Mouse (Mus musculus): ENCODE measurements at regions not wholly inside any gene's neighbourhood (a gene's known extent, or its start where the extent isn't known, plus 50 kb on each side); places are given as distances from the start of the nearest gene placed in this dataset.

DNA sequence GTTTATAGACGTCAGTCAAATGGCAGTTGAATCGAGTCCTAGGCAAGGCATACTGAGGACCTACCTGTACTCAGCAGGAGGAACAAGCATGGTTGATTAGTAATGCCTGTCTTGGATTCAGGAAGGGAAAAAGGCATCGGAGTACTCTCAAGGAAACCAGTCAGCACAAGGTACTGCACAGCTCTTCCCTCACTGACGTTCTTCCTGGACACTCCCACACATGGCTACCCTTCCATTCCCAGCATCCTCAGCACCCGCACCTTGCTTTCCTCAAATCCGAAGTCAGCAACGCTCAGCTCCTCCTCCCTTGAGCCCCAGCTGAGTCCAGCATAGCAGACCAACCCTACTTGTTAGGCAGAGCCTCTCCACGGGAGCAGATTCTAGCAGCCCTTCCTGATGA, 279.6 kb upstream of the Eef2kmt start:
- H3K27me3 ChIP-seq (ENCODE audit: control insufficient read depth in 1 of 2, insufficient read depth in 2 of 2, low read length in 2 of 2) = no peaks in the 10 kb centered on the region
- no peaks in the 10 kb centered on the region for H3K79me2 ChIP-seq (ENCODE audit: control insufficient read depth, insufficient read depth, low read length, poor library complexity)
- no peak overlapping the region for H3K27ac ChIP-seq (ENCODE audit: control insufficient read depth, low read depth, low read length)
- TF ChIP-seq GATA1 (IDR thresholded peaks at IDR 0.05; ENCODE audit: low read depth, low read length) (no peak), MAZ (IDR thresholded peaks at IDR 0.05; ENCODE audit: low read depth, low read length) (no peak), MXI1 (IDR thresholded peaks at IDR 0.05; ENCODE audit: low read depth, low read length) (no peak), MAX (IDR thresholded peaks at IDR 0.05; ENCODE audit: low read length) (no peak), EP300 (IDR thresholded peaks at IDR 0.05; ENCODE audit: low read depth in 1 of 2, low read length in 2 of 2) (no peak), MAFK (IDR thresholded peaks at IDR 0.05; ENCODE audit: borderline replicate concordance, low read depth, low read length) (no peak), KAT2A (conservative IDR thresholded peaks at IDR 0.05; ENCODE audit: low read depth, low read length) (no peak), TAL1 (IDR thresholded peaks at IDR 0.05; ENCODE audit: low read length) (no peak), ZKSCAN1 (IDR thresholded peaks at IDR 0.05; ENCODE audit: low read depth, low read length) (no peak), USF2 (IDR thresholded peaks at IDR 0.05; ENCODE audit: borderline replicate concordance in 1 of 2, insufficient read depth in 1 of 2, low read depth in 1 of 2, low read length in 2 of 2) (no peak), BHLHE40 (IDR thresholded peaks at IDR 0.05; ENCODE audit: borderline replicate concordance, low read depth, low read length) (no peak), SMC3 (IDR thresholded peaks at IDR 0.05; ENCODE audit: low read depth, low read length) (no peak), MYB (IDR thresholded peaks at IDR 0.05; ENCODE audit: low read depth, low read length) (no peak), NRF1 (IDR thresholded peaks at IDR 0.05; ENCODE audit: insufficient read depth, low read depth, low read length, poor library complexity, severe bottlenecking) (no peak)
- H3K9me3 ChIP-seq (replicated peaks; ENCODE audit: insufficient read depth, low read length) = no peaks in the 10 kb centered on the region
- H3K9ac ChIP-seq (ENCODE audit: control insufficient read depth, low read depth, low read length, poor library complexity, severe bottlenecking) = no peak overlapping the region
- H3K4me1 ChIP-seq (ENCODE audit: control insufficient read depth in 1 of 2, insufficient read depth in 2 of 2, low read length in 2 of 2) = no peaks in the 10 kb centered on the region
- no peaks in the 10 kb centered on the region for H3K36me3 ChIP-seq (ENCODE audit: control insufficient read depth in 1 of 2, insufficient read depth in 2 of 2, low read length in 2 of 2)
- DNase-seq (ENCODE audit: low read depth, low spot score) = no peak
- no peak overlapping the region for H3K4me3 ChIP-seq (ENCODE audit: control insufficient read depth in 1 of 2, insufficient read depth in 1 of 2, low read depth in 2 of 2, low read length in 2 of 2)

DNA sequence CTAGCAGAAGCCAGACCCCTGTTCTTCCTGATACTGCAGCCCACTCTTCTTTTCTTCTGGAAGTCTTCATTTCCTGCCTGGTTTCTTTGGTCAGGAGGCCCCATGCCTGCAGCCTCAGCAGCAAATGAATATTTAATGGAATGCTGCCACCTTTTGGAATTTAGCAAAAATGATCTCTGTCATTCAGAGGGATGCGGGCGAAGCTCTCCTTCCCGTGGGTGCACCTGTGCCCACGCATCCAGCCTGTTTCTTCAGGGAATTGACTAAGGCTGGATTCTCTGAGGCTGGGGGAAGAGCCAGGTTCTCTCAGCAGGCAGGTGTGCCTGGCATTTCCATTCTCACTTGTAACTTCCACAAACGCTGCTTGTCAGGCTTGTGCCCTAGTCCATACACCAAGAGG, 279.1 kb upstream of the Eef2kmt start:
- H3K27me3 ChIP-seq (ENCODE audit: control insufficient read depth in 1 of 2, insufficient read depth in 2 of 2, low read length in 2 of 2) = no peaks in the 10 kb centered on the region
- no peaks in the 10 kb centered on the region for H3K9me3 ChIP-seq (replicated peaks; ENCODE audit: insufficient read depth, low read length)
- no peak overlapping the region for H3K4me3 ChIP-seq (ENCODE audit: control insufficient read depth in 1 of 2, insufficient read depth in 1 of 2, low read depth in 2 of 2, low read length in 2 of 2)
- no peaks in the 10 kb centered on the region for H3K36me3 ChIP-seq (ENCODE audit: control insufficient read depth in 1 of 2, insufficient read depth in 2 of 2, low read length in 2 of 2)
- H3K9ac ChIP-seq (ENCODE audit: control insufficient read depth, low read depth, low read length, poor library complexity, severe bottlenecking) = no peak overlapping the region
- H3K4me1 ChIP-seq (ENCODE audit: control insufficient read depth in 1 of 2, insufficient read depth in 2 of 2, low read length in 2 of 2) = no peaks in the 10 kb centered on the region
- no peak for TF ChIP-seq POLR2AphosphoS5 (IDR thresholded peaks at IDR 0.05; ENCODE audit: borderline replicate concordance, low read depth, low read length)
- TF ChIP-seq USF1 (IDR thresholded peaks at IDR 0.05; ENCODE audit: low read depth, low read length) = no peak
- no peak for TF ChIP-seq MAZ (IDR thresholded peaks at IDR 0.05; ENCODE audit: low read depth, low read length)
- no peak for TF ChIP-seq HCFC1 (IDR thresholded peaks at IDR 0.05; ENCODE audit: low read depth, low read length)
- no peak for TF ChIP-seq RAD21 (IDR thresholded peaks at IDR 0.05; ENCODE audit: low read depth, low read length)
- no peak for TF ChIP-seq UBTF (IDR thresholded peaks at IDR 0.05; ENCODE audit: borderline replicate concordance, insufficient read depth, low read depth, low read length)
- no peak for TF ChIP-seq ETS1 (IDR thresholded peaks at IDR 0.05; ENCODE audit: low read depth, low read length)
- no peak for TF ChIP-seq ZMIZ1 (IDR thresholded peaks at IDR 0.05; ENCODE audit: low read depth, low read length)
- no peak for TF ChIP-seq ZC3H11A (IDR thresholded peaks at IDR 0.05; ENCODE audit: low read depth, low read length)
- no peak for TF ChIP-seq NELFE (IDR thresholded peaks at IDR 0.05; ENCODE audit: low read depth, low read length)
- TF ChIP-seq SIN3A (IDR thresholded peaks at IDR 0.05; ENCODE audit: low read length) = no peak
- no peak for TF ChIP-seq TBP (IDR thresholded peaks at IDR 0.05; ENCODE audit: low read depth, low read length)
- TF ChIP-seq SMC3 (IDR thresholded peaks at IDR 0.05; ENCODE audit: low read depth, low read length) = no peak
- no peak for TF ChIP-seq BHLHE40 (IDR thresholded peaks at IDR 0.05; ENCODE audit: borderline replicate concordance, low read depth, low read length)
- no peak for TF ChIP-seq CHD2 (IDR thresholded peaks at IDR 0.05; ENCODE audit: low read length)
- H3K79me2 ChIP-seq (ENCODE audit: control insufficient read depth, insufficient read depth, low read length, poor library complexity) = no peaks in the 10 kb centered on the region
- no peak overlapping the region for H3K27ac ChIP-seq (ENCODE audit: control insufficient read depth, low read depth, low read length)
- no peak for DNase-seq (ENCODE audit: low read depth, low spot score)
